Mouse (Mus musculus) intestine, embryonic 14.5 days (tissue): ENCODE measurements around the gene Ankar. TPM values are rescaled to one million over a fixed set of nuclear protein-coding genes. Genes with fewer than 3 reads are reported as not detected.

Source experiments
- ATAC-seq: fragments of 200-750 bp; cut with Nextera tagmentation; replicated peaks from 2 replicates; pipeline ENCODE4 v1.8.0; 2017; ENCODE audit warnings: low read depth, moderate number of reproducible peaks, moderate TSS enrichment, moderate library complexity; ENCODE audit not compliant: low FRiP score, low TSS enrichment
- DNase-seq: peaks from one replicate; pipeline ENCODE4 v3.0.0-alpha.2; 2018; ENCODE audit warnings: low spot score
- H3K27ac ChIP-seq: fragments of 300-500 bp; sonication (generic); 2 replicates; pipeline ENCODE4 v1.5.1; 2014; ENCODE audit warnings: low read depth, mild to moderate bottlenecking, control low read depth
- H3K27me3 ChIP-seq: fragments of 300-500 bp; sonication (generic); replicated peaks from 2 replicates; pipeline ENCODE4 v1.6.1; 2014; ENCODE audit warnings: low read length, control low read depth; ENCODE audit not compliant: control insufficient read depth, insufficient read depth
- H3K36me3 ChIP-seq: fragments of 300-500 bp; sonication (generic); 2 replicates; pipeline ENCODE4 v1.6.1; 2014; ENCODE audit warnings: low read length, control low read depth; ENCODE audit not compliant: control insufficient read depth, insufficient read depth
- H3K4me1 ChIP-seq: fragments of 300-500 bp; sonication (generic); replicated peaks from 2 replicates; pipeline ENCODE4 v1.6.1; 2014; ENCODE audit warnings: low read length, control low read depth, mixed read lengths; ENCODE audit not compliant: control insufficient read depth, insufficient read depth
- H3K4me2 ChIP-seq: fragments of 300-500 bp; sonication (generic); 2 replicates; pipeline ENCODE4 v1.6.1; 2014; ENCODE audit warnings: low read length
- H3K4me3 ChIP-seq: fragments of 300-500 bp; sonication (generic); 2 replicates; pipeline ENCODE4 v1.5.1; 2014; ENCODE audit warnings: low read depth, low read length, control low read depth, mixed read lengths
- H3K9ac ChIP-seq: fragments of 300-500 bp; sonication (generic); 2 replicates; pipeline ENCODE4 v1.6.1; 2014; ENCODE audit warnings: mild to moderate bottlenecking, low read length
- H3K9me3 ChIP-seq: fragments of 300-500 bp; sonication (generic); 2 replicates; pipeline ENCODE4 v1.6.1; 2016; ENCODE audit warnings: low read length, control low read depth; ENCODE audit not compliant: control insufficient read depth
- WGBS: fragments of 180-500 bp; shearing (Covaris S2); extraction: QIAGEN DNeasy Blood & Tissue Kit; methylation state at CpG from one replicate; pipeline ENCODE4 v1.1.7; 2014; 5-methylcytosine and 5-hydroxymethylcytosine counted together
- polyA plus RNA-seq: library from polyadenylated mRNA; unstranded; fragments of >200 nt; fragmentation: Nextera tagmentation; extraction: Ambion mirVana; gene quantifications from 2 replicates; pipeline ENCODE4 v1.2.1, GENCODE M21; 2014

Ankar gene
- polyA plus RNA-seq: not detected in 2 replicates

- H3K27me3 ChIP-seq: no peaks in the 10 kb centered on the region
- no peak for DNase-seq
- H3K27ac ChIP-seq: no peak within 1 kb of the TSS
- H3K9ac ChIP-seq: no peak within 1 kb of the TSS
- H3K9me3 ChIP-seq: no peaks in the 10 kb centered on the region
- no peak within 1 kb of the TSS for H3K4me3 ChIP-seq
- no peaks in the 10 kb centered on the region for H3K4me1 ChIP-seq
- no peak for ATAC-seq
- H3K36me3 ChIP-seq: no peaks in the 10 kb centered on the region
- WGBS: 77% methylated on average over 11 of the region's 11 CpGs
- H3K4me2 ChIP-seq: no peak within 1 kb of the TSS
Measured at GRCm38 (mm10) chr1:72700479-72700878, at the start of gene Ankar. Gene Ankar, minus strand, starts transcription at chr1:72700579.

GRCm38 (mm10) chr1:72746382-72746781, 46.0 kb upstream of the Ankar start:
- no peak for DNase-seq
- Histone ChIP-seq H3K36me3 (no peaks in the 10 kb centered on the region), H3K9ac (no peak overlapping the region), H3K4me3 (no peak overlapping the region), H3K4me1 (peaks cover 14% of the 10 kb centered on the region), H3K9me3 (no peaks in the 10 kb centered on the region), H3K4me2 (no peak overlapping the region), H3K27ac (0 out of 2 replicates have a peak overlapping the region, but pooled peaks have one; percentile 3), H3K27me3 (no peaks in the 10 kb centered on the region)
- no peak for ATAC-seq
- 76% methylated on average over 7 of the region's 7 CpGs for WGBS

GRCm38 (mm10) chr1:72744816-72745506, 44.6 kb upstream of the Ankar start:
- Histone ChIP-seq H3K27ac (peak overlapping the region; percentile 83), H3K36me3 (no peaks in the 10 kb centered on the region), H3K4me2 (peak overlapping the region; percentile 13; the same call in 1 of the 2 replicates), H3K27me3 (no peaks in the 10 kb centered on the region), H3K9me3 (no peaks in the 10 kb centered on the region), H3K4me3 (no peak overlapping the region), H3K4me1 (peaks cover 14% of the 10 kb centered on the region), H3K9ac (no peak overlapping the region)
- ATAC-seq (peak; percentile 84), DNase-seq (no peak)
- WGBS: 34% methylated on average over 8 of the region's 8 CpGs

GRCm38 (mm10) chr1:72741406-72741805, 41.0 kb upstream of the Ankar start:
- Histone ChIP-seq H3K4me3 (no peak overlapping the region), H3K27me3 (no peaks in the 10 kb centered on the region), H3K4me2 (no peak overlapping the region), H3K9me3 (no peaks in the 10 kb centered on the region), H3K4me1 (peaks cover 22% of the 10 kb centered on the region), H3K9ac (no peak overlapping the region), H3K36me3 (no peaks in the 10 kb centered on the region), H3K27ac (no peak overlapping the region)
- ATAC-seq: no peak
- DNase-seq: no peak
- WGBS: 93% methylated on average over 5 of the region's 5 CpGs

- H3K9ac ChIP-seq: no peak overlapping the region
- ATAC-seq: no peak
- 76% methylated on average over 10 of the region's 10 CpGs for WGBS
Measured at GRCm38 (mm10) chr1:72739681-72740063, 39.3 kb upstream of the Ankar start.

GRCm38 (mm10) chr1:72738946-72739680, 38.7 kb upstream of the Ankar start:
- Histone ChIP-seq H3K4me3 (no peak overlapping the region), H3K4me1 (peaks cover 20% of the 10 kb centered on the region; the same call in 1 of the 2 replicates), H3K9me3 (no peaks in the 10 kb centered on the region), H3K27me3 (no peaks in the 10 kb centered on the region), H3K27ac (no peak overlapping the region), H3K9ac (no peak overlapping the region), H3K36me3 (no peaks in the 10 kb centered on the region), H3K4me2 (no peak overlapping the region)
- WGBS: 80% methylated on average over 15 of the region's 15 CpGs
- DNase-seq: no peak
- no peak for ATAC-seq

More at GRCm38 (mm10) chr1:72739681-72740063, 39.3 kb upstream of the Ankar start:
- no peaks in the 10 kb centered on the region for H3K9me3 ChIP-seq
- peaks cover 25% of the 10 kb centered on the region for H3K4me1 ChIP-seq
- no peak overlapping the region for H3K4me2 ChIP-seq
- no peaks in the 10 kb centered on the region for H3K27me3 ChIP-seq
- no peak for DNase-seq
- H3K27ac ChIP-seq: no peak overlapping the region
- H3K36me3 ChIP-seq: no peaks in the 10 kb centered on the region
- no peak overlapping the region for H3K4me3 ChIP-seq

- no peaks in the 10 kb centered on the region for H3K9me3 ChIP-seq
- peak overlapping the region; percentile 43; the same call in 1 of the 2 replicates for H3K27ac ChIP-seq
- no peaks in the 10 kb centered on the region for H3K27me3 ChIP-seq
- peaks cover 16% of the 10 kb centered on the region; the same call in 1 of the 2 replicates for H3K4me1 ChIP-seq
- H3K36me3 ChIP-seq: no peaks in the 10 kb centered on the region
- no peak; the same call in 1 of the 2 replicates for ATAC-seq
- no peak overlapping the region for H3K4me3 ChIP-seq
- WGBS: 34% methylated on average over 13 of the region's 13 CpGs
- H3K4me2 ChIP-seq: peak overlapping the region; percentile 13; the same call in 1 of the 2 replicates
- no peak for DNase-seq
- H3K9ac ChIP-seq: no peak overlapping the region
Measured at GRCm38 (mm10) chr1:72736397-72737125, 36.2 kb upstream of the Ankar start.

- no peak for ATAC-seq
- Histone ChIP-seq H3K4me1 (peaks cover 23% of the 10 kb centered on the region; the same call in 1 of the 2 replicates), H3K27ac (no peak overlapping the region), H3K4me3 (no peak overlapping the region), H3K4me2 (no peak overlapping the region), H3K27me3 (no peaks in the 10 kb centered on the region), H3K9me3 (no peaks in the 10 kb centered on the region), H3K36me3 (no peaks in the 10 kb centered on the region), H3K9ac (no peak overlapping the region)
- WGBS: 92% methylated on average over 9 of the region's 9 CpGs
- DNase-seq: no peak
Measured at GRCm38 (mm10) chr1:72733191-72733691, 32.9 kb upstream of the Ankar start.
